Mouse (Mus musculus) midbrain, embryonic 14.5 days (tissue): ENCODE measurements around the gene Fcrl6. TPM values are rescaled to one million over a fixed set of nuclear protein-coding genes. Genes with fewer than 3 reads are reported as not detected.

Experiments used
- ATAC-seq: fragments of 200-750 bp; cut with Nextera tagmentation; 2 replicates; pipeline ENCODE4 v1.8.0; 2017; ENCODE audit warnings: moderate number of reproducible peaks, moderate library complexity; ENCODE audit not compliant: low FRiP score, low TSS enrichment
- DNase-seq: peaks from one replicate; pipeline ENCODE4 v3.0.0-alpha.2; 2015
- H3K27ac ChIP-seq: fragments of 300-500 bp; sonication (generic); replicated peaks from 2 replicates; pipeline ENCODE4 v1.5.1; 2014; ENCODE audit warnings: mild to moderate bottlenecking, low read depth, low read length, moderate library complexity
- H3K27me3 ChIP-seq: fragments of 300-500 bp; sonication (generic); 2 replicates; pipeline ENCODE4 v1.6.1; 2014; ENCODE audit warnings: low read length, control low read depth, mixed read lengths; ENCODE audit not compliant: control insufficient read depth, insufficient read depth
- H3K36me3 ChIP-seq: fragments of 300-500 bp; sonication (generic); 2 replicates; pipeline ENCODE4 v1.6.1; 2014; ENCODE audit warnings: low read length, control low read depth; ENCODE audit not compliant: control insufficient read depth, insufficient read depth
- H3K4me1 ChIP-seq: fragments of 300-500 bp; sonication (generic); 2 replicates; pipeline ENCODE4 v1.6.1; 2014; ENCODE audit warnings: mild to moderate bottlenecking, antibody characterized with exemption, low read length, control low read depth; ENCODE audit not compliant: control insufficient read depth, insufficient read depth
- H3K4me2 ChIP-seq: fragments of 300-500 bp; sonication (generic); 2 replicates; pipeline ENCODE4 v1.6.1; 2014; ENCODE audit warnings: mild to moderate bottlenecking, low read length, moderate library complexity
- H3K4me3 ChIP-seq: fragments of 300-500 bp; sonication (generic); replicated peaks from 2 replicates; pipeline ENCODE4 v1.5.1; 2014; ENCODE audit warnings: low read depth, low read length
- H3K9ac ChIP-seq: fragments of 300-500 bp; sonication (generic); replicated peaks from 2 replicates; pipeline ENCODE4 v1.6.1; 2014; ENCODE audit warnings: mild to moderate bottlenecking, low read length, moderate library complexity
- H3K9me3 ChIP-seq: fragments of 300-500 bp; sonication (generic); 2 replicates; pipeline ENCODE4 v1.6.1; 2016; ENCODE audit warnings: low read length, control low read depth, mixed read lengths; ENCODE audit not compliant: control insufficient read depth
- WGBS: fragments of 180-500 bp; shearing (Covaris S2); extraction: QIAGEN DNeasy Blood & Tissue Kit; methylation state at CpG from one replicate; pipeline ENCODE4 v1.1.7; 2014; 5-methylcytosine and 5-hydroxymethylcytosine counted together
- polyA plus RNA-seq: library from polyadenylated mRNA; unstranded; fragments of >200 nt; fragmentation: Nextera tagmentation; extraction: Ambion mirVana; gene quantifications from 2 replicates; pipeline ENCODE4 v1.2.1, GENCODE M21; 2014

The Fcrl6 gene
- polyA plus RNA-seq, 1 experiment from 2014 or later: 0.14 TPM

DNA sequence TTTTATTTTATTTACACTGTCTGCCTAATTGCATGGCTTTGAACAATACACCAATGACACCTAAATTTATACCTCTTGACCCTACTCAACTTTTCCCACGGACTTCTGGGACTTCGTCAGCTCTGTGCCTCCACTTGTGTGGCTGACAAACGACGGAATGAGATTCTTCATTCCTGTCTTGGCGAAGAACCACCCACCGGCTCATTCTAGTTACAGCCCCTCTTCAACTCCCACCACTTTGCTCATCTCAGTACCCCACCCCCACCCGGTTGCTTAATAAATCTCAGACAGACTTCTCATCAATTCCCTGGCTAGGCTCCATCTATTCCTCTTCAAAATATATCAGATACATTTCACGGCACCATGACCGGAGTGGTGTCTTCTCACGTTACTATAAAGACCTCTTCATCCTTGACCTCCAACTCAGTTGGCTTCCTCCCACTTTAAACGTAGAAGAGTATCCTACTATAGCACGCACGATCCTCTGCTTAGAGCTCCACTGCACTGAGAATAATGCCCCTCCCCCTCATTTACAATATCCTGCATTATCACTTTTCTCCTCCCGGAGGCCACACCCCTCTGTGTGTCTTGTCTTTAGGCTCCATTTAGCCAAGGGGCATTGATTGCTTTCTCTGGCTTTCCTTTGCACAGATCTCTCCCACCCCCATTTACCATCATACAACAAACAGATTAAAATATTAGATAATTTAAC lies 15.2 kb upstream of the Fcrl6 start:
- WGBS: 43% methylated on average over 14 of the region's 14 CpGs
- DNase-seq (no peak), ATAC-seq (peak; percentile 15; the same call in 1 of the 2 replicates)
- Histone ChIP-seq H3K4me3 (no peak overlapping the region; the same call in 1 of the 2 replicates), H3K4me2 (peak overlapping the region; percentile 71), H3K27ac (no peak overlapping the region), H3K9ac (no peak overlapping the region), H3K4me1 (peaks cover 16% of the 10 kb centered on the region), H3K9me3 (no peaks in the 10 kb centered on the region), H3K27me3 (no peaks in the 10 kb centered on the region), H3K36me3 (no peaks in the 10 kb centered on the region)

DNA sequence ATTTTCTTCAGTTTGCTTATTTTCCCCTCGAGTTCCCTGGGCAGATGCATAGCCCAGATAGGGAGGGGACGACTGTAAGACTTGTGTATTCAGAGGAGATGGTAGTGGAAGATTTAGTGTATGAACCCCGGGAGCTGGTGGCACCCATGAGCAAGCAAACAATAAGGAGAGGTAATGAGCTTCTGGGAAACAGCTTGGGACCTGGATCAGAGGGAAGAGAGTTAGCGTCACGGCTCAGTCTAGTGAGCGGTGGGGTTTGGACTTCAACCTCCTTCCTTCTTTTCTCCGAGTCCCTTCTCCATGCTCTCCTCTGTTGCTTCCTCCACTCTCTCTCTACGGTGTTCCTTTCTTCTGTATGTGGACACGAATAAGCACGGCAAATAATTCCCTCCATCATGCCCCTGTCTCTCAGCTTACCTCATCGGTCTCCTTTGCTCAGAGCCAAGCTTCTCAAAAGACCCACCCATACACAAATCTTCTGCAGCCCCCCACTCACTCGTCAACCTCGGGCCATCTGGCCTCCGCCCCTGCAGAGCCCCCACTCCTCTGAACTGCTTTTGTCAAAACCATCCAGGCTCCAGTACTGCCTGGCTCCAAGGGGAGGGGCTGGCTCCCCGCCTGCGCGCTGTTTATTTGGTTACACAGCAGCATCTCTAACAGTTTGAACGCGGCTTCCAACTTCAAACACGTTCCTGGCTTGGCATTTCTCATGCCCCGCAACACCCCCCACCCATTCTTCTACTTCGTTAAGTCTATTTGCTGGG lies 14.4 kb upstream of the Fcrl6 start:
- DNase-seq: peak; percentile 68
- Histone ChIP-seq H3K4me1 (peaks cover 16% of the 10 kb centered on the region), H3K27ac (no peak overlapping the region), H3K36me3 (no peaks in the 10 kb centered on the region), H3K4me3 (peak overlapping the region; percentile 36), H3K27me3 (no peaks in the 10 kb centered on the region), H3K9me3 (no peaks in the 10 kb centered on the region), H3K9ac (peak overlapping the region; percentile 45; the same call in 1 of the 2 replicates), H3K4me2 (peak overlapping the region; percentile 71)
- peak; percentile 74 for ATAC-seq
- WGBS: 18% methylated on average over 22 of the region's 22 CpGs

DNA sequence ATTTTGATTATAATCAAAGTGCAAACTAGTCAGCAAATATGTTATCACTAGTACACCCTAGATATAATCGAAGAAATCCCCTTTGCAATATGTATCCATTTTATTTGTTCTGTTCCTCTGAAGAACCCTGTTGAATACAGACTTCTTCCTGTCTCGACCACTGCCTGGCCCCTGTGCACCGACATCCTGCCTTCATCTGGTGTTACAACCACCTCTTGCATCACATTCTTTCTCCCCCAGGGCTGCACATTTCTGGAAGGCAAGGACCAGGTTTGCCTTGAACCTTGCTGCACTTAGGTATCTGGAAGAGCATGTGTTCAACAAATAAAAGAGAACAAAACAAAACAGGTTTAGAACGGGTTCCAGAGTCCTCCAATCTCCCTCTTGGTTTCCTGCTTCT lies 13.1 kb upstream of the Fcrl6 start:
- DNase-seq: no peak
- H3K4me1 ChIP-seq: peaks cover 16% of the 10 kb centered on the region
- WGBS: 87% methylated on average over 4 of the region's 4 CpGs
- no peaks in the 10 kb centered on the region for H3K27me3 ChIP-seq
- no peak for ATAC-seq
- no peak overlapping the region for H3K27ac ChIP-seq
- no peak overlapping the region for H3K9ac ChIP-seq
- no peaks in the 10 kb centered on the region for H3K9me3 ChIP-seq
- H3K4me2 ChIP-seq: no peak overlapping the region
- H3K36me3 ChIP-seq: no peaks in the 10 kb centered on the region
- no peak overlapping the region for H3K4me3 ChIP-seq

DNA sequence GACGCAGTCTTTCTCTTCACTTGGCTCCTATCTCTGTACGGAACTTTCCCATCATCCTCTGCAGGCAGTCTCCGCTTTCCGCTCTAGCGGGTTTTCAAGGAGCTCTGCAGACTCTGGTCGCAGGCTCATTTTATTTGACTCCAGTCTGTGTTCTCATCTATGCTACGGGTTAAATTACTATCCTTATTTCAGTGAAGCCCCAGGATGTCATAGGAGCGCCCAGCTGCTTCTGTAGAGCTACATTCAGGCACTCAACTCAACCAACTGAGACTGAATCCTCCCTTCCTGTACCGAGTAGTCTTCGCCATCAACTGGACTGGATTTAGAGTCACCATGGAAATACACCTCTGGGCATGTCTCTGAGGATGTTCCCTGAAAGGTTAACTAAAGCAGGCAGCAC lies 12.3 kb upstream of the Fcrl6 start:
- 85% methylated on average over 10 of the region's 10 CpGs for WGBS
- no peak overlapping the region for H3K4me2 ChIP-seq
- no peak overlapping the region for H3K27ac ChIP-seq
- H3K27me3 ChIP-seq: no peaks in the 10 kb centered on the region
- no peaks in the 10 kb centered on the region for H3K36me3 ChIP-seq
- DNase-seq: no peak
- no peak overlapping the region for H3K4me3 ChIP-seq
- H3K9ac ChIP-seq: no peak overlapping the region
- ATAC-seq: no peak
- H3K4me1 ChIP-seq: peaks cover 16% of the 10 kb centered on the region
- no peaks in the 10 kb centered on the region for H3K9me3 ChIP-seq

DNA sequence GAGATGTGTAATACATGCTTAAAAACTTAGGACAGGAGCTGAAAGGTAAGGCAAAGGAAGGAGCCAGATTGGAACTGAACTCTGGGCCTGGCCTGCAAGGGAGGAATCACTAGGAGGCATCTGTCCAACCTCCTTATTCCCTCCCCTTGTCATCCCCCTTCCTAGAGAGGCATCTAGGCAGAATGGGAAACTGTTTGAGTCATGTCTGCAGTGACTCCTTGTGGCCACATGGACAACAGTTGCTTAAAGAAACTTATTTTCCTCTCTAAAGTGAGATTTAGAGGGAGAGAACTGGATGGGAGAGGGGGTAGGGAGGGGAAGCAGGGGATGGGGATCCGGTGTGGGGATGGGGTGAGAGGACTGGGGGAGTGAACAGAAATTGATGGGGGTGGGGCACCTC lies 10.4 kb upstream of the Fcrl6 start:
- no peaks in the 10 kb centered on the region for H3K36me3 ChIP-seq
- 56% methylated on average over 1 of the region's 1 CpGs for WGBS
- DNase-seq (no peak), ATAC-seq (no peak)
- H3K4me2 ChIP-seq: no peak overlapping the region
- peaks cover 16% of the 10 kb centered on the region for H3K4me1 ChIP-seq
- no peaks in the 10 kb centered on the region for H3K9me3 ChIP-seq
- H3K27me3 ChIP-seq: no peaks in the 10 kb centered on the region
- H3K27ac ChIP-seq: no peak overlapping the region
- H3K9ac ChIP-seq: no peak overlapping the region
- H3K4me3 ChIP-seq: no peak overlapping the region

DNA sequence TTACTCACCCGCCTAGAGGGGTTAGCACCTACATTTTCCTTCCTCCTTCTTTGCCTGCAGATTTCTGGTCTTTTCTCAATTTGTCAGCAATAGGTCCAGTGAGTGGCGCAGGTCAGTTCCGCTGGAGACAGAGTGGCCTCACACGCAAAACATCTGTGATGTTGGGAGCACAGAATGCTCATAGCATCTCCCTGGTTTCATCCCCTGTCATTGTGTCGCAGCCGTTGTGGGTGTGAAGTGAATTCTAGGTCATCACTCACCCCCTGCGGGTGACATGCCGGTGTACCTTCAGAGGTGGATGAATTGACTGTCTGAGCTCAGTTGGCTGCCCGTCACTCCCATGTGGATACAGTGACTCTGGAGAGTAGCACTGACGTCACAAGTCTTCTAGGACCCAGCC lies 9.0 kb upstream of the Fcrl6 start:
- H3K4me3 ChIP-seq: no peak overlapping the region
- WGBS: 87% methylated on average over 10 of the region's 10 CpGs
- DNase-seq (no peak), ATAC-seq (no peak)
- no peak overlapping the region for H3K9ac ChIP-seq
- H3K36me3 ChIP-seq: no peaks in the 10 kb centered on the region
- 0 out of 2 replicates have a peak, but pooled peaks cover 3% of the 10 kb centered on the region for H3K4me1 ChIP-seq
- H3K27ac ChIP-seq: no peak overlapping the region
- no peaks in the 10 kb centered on the region for H3K27me3 ChIP-seq
- no peaks in the 10 kb centered on the region for H3K9me3 ChIP-seq
- H3K4me2 ChIP-seq: no peak overlapping the region

DNA sequence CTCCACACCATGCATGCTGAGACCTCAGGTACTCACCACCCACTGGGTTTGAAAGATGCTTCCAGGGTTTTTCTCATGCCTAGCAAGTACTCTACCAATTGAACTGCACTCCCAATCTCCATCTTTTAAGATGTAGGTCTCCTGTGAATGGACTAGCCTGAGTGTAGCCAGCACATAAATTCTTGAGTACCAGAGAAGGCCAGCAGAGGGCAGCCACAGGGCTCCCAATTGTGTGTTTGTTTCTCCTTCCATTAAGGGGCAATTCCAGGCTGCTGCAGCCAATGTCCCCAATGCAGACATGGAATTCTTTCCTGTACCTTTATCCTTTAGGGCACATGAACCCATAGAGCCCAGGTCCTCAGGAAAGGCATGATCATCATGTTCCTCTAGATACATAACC lies 7.9 kb downstream of the Fcrl6 start:
- DNase-seq (peak; percentile 76), ATAC-seq (no peak)

DNA sequence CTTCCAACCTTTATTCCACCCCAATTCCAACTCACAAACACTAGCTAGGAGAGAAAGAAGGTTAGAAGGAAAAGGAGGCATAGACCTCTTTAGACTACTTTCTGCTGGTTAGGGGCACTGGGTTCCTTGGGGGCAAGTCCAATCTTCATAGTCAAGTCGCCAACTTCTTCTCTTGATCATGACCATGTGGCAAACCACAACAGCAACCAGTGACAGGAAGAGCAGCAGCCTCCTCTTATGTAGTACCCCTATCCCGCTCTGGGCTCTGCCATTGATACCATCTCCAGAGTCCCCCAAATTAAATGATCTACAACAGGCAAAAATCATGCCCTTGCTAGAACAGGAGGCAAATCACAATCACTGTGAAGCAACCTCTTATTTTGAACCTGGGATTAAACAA lies 8.4 kb downstream of the Fcrl6 start:
- no peak overlapping the region for H3K9ac ChIP-seq
- no peak overlapping the region for H3K4me3 ChIP-seq
- no peaks in the 10 kb centered on the region for H3K36me3 ChIP-seq
- WGBS: 87% methylated on average over 2 of the region's 2 CpGs
- no peak overlapping the region for H3K27ac ChIP-seq
- H3K4me1 ChIP-seq: no peaks in the 10 kb centered on the region
- no peak overlapping the region for H3K4me2 ChIP-seq
- no peaks in the 10 kb centered on the region for H3K9me3 ChIP-seq
- ATAC-seq (no peak), DNase-seq (no peak)
- no peaks in the 10 kb centered on the region for H3K27me3 ChIP-seq

More for the DNA sequence above, 7.9 kb downstream of the Fcrl6 start:
- Histone ChIP-seq H3K4me1 (no peaks in the 10 kb centered on the region), H3K27me3 (no peaks in the 10 kb centered on the region), H3K9ac (no peak overlapping the region), H3K9me3 (no peaks in the 10 kb centered on the region), H3K36me3 (no peaks in the 10 kb centered on the region), H3K4me3 (no peak overlapping the region), H3K27ac (no peak overlapping the region), H3K4me2 (no peak overlapping the region)

DNA sequence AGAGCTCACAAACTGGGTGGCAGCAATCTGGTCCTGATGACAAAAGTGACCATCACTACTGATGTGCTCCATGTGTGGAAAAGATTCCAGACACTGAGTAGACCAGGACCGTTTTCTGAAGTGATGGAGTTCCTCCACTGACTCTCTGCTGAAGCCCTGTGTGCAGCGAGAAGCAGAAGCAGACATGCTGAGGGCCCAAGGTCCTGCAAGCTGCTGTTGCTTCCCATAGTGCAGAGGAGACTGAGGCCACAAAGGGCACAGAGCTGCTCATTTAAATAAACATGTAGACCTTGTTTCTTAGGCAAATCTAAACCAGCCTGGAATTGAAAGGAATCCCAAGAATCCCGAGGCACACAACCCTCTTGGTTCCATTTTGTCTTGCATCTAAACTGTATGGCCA lies 9.0 kb downstream of the Fcrl6 start:
- H3K4me2 ChIP-seq: no peak overlapping the region
- 67% methylated on average over 3 of the region's 3 CpGs for WGBS
- no peak for ATAC-seq
- no peaks in the 10 kb centered on the region for H3K36me3 ChIP-seq
- no peaks in the 10 kb centered on the region for H3K9me3 ChIP-seq
- H3K27me3 ChIP-seq: no peaks in the 10 kb centered on the region
- H3K4me3 ChIP-seq: no peak overlapping the region
- H3K4me1 ChIP-seq: no peaks in the 10 kb centered on the region
- no peak overlapping the region for H3K27ac ChIP-seq
- H3K9ac ChIP-seq: no peak overlapping the region
- DNase-seq: no peak
